In genomic region chr1:87213735-87214704, GRCm38 (mm10) we compare ENCODE assay signal across 8 mouse cellular contexts. TPM values are rescaled to one million over a fixed set of nuclear protein-coding genes. Genes with fewer than 3 reads are reported as not detected.
DNase-seq lines count a peak whose midpoint lies in the region; ATAC-seq lines count a peak whose summit lies in the region.

Eif4e2 (plus strand) TSS chr1:87213914.

- H3K9me3 ChIP-seq in hindbrain, embryonic 11.5 days (ENCODE audit: control insufficient read depth, low read length) = no peaks in the 10 kb centered on the region

- no peaks in the 10 kb centered on the region for H3K36me3 ChIP-seq in hindbrain, embryonic 11.5 days (ENCODE audit: control insufficient read depth, insufficient read depth, low read length)

- 1% methylated on average over 66 of the region's 99 CpGs for WGBS in hindbrain, embryonic 11.5 days

- H3K4me3 ChIP-seq in hindbrain, embryonic 11.5 days (ENCODE audit: low read depth, low read length) = peak within 1 kb of the TSS; percentile 77

- peak; percentile 95 for DNase-seq in Muller cell, postnatal 12 days (ENCODE audit: inconsistent ontology term)
- peak; percentile 93 for DNase-seq in cerebellum, adult 9-11 months
- DNase-seq in frontal cortex, adult 2 months (ENCODE audit: extremely low spot score in 1 of 2, low spot score in 1 of 2) = peak; percentile 79 to 94
- DNase-seq in hindbrain, embryonic 11.5 days (ENCODE audit: low spot score) = peak; percentile 96
- peak; percentile 93 to 95 for DNase-seq in layer of hippocampus, postnatal 10 days (ENCODE audit: low spot score in 2 of 2)
- DNase-seq in lung, postnatal 10 days = peak; percentile 98
- peak; percentile 94 for DNase-seq in ovary, postnatal 36 days (ENCODE audit: low spot score)
- DNase-seq in thymus, postnatal 25 days = peak; percentile 92

- H3K27me3 ChIP-seq in hindbrain, embryonic 11.5 days (ENCODE audit: control insufficient read depth, insufficient read depth, low read length) = no peaks in the 10 kb centered on the region

- peak within 1 kb of the TSS; percentile 95 for H3K9ac ChIP-seq in hindbrain, embryonic 11.5 days (ENCODE audit: low read depth, low read length)

- peak within 1 kb of the TSS; percentile 65 for H3K4me2 ChIP-seq in hindbrain, embryonic 11.5 days (replicated peaks; ENCODE audit: low read depth, low read length)

- peaks cover 4% of the 10 kb centered on the region for H3K4me1 ChIP-seq in hindbrain, embryonic 11.5 days (replicated peaks; ENCODE audit: control insufficient read depth, insufficient read depth, low read length)

- ATAC-seq in hindbrain, embryonic 11.5 days (ENCODE audit: low FRiP score) = peak; percentile 98

- peak within 1 kb of the TSS; percentile 99 for H3K27ac ChIP-seq in hindbrain, embryonic 11.5 days (ENCODE audit: low read depth, low read length)

RNA-seq across cellular contexts. Expression of gene Eif4e2, which starts in this region (rescaled TPM):
- polyA plus RNA-seq in frontal cortex, adult 2 months (2012; rRNA removed) = 56.6 and 59.9 TPM in 2 replicates
- polyA plus RNA-seq in hindbrain, embryonic 11.5 days (2014; fragmentation: Nextera tagmentation; extraction: Ambion mirVana) = 132 and 134 TPM in 2 replicates
- total RNA-seq in layer of hippocampus, postnatal 10 days (2021) = 10 to 100 TPM; 81.5 to 82.8 TPM

Comparison
In these comparisons a context has a peak if more than half of its experiments do, and no peak if none do; other contexts are left out.
1. Peak in every context shown above with its lines: DNase-seq, ATAC-seq, H3K4me3 ChIP-seq and H3K27ac ChIP-seq.